13 mouse cellular contexts compared by ENCODE assay signal in the genomic region with DNA sequence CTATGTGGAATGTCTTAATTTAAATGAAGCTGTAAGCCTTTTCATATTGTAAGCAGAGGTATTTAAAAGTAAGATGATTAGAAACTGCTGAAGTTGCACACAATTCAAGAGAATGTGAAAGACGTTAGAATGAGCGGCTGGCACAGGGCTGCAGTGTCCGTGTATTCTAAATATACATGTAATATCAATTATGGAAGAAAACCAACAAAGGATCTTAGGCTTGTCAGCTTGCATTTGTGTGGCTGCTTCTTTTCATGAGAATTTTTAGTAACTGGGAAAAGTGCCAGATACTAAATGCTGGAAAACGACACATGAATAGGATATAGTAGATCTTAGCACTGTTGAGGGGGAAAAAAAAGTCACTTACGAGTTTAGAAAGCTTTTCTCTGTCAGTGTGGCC. TPM values are rescaled to one million over a fixed set of nuclear protein-coding genes. Genes with fewer than 3 reads are reported as not detected.
DNase-seq lines count a peak whose midpoint lies in the region; ATAC-seq and TF ChIP-seq lines count a peak whose summit lies in the region.
"Had no signal": no experiment of that assay in that cellular context is flagged by ENCODE, and none has a peak within 500 bp of the region (broad histone marks: within the 10 kb centered on the region; RNA-seq: fewer than 3 reads in every experiment).

No protein-coding gene starts in this region.

- H3K4me2 ChIP-seq in limb, embryonic 14.5 days (replicated peaks; ENCODE audit: low read depth, low read length, severe bottlenecking): no peak overlapping the region
- no peak overlapping the region for H3K4me2 ChIP-seq in forebrain, embryonic 13.5 days
- no peak overlapping the region for H3K4me2 ChIP-seq in kidney, embryonic 14.5 days (replicated peaks; ENCODE audit: low read depth, low read length)
- H3K4me2 ChIP-seq: liver, embryonic 12.5 days had no signal

- no peaks in the 10 kb centered on the region for H3K36me3 ChIP-seq in limb, embryonic 14.5 days (ENCODE audit: control insufficient read depth, insufficient read depth, low read length)
- H3K36me3 ChIP-seq in limb, embryonic 10.5 days: no peaks in the 10 kb centered on the region
- H3K36me3 ChIP-seq in forebrain, embryonic 13.5 days (ENCODE audit: poor library complexity, severe bottlenecking): no peaks in the 10 kb centered on the region
- H3K36me3 ChIP-seq in kidney, embryonic 14.5 days (ENCODE audit: control insufficient read depth, insufficient read depth, low read length): no peaks in the 10 kb centered on the region
- H3K36me3 ChIP-seq: liver, embryonic 12.5 days; neural tube, embryonic 15.5 days had no signal

- intact Hi-C loops in gastrocnemius, adult 2 months (cut with DNase I): loop anchor here (1.0 to 5.0 kb wide), 3 partner anchors 506 to 1087 kb away; no protein-coding TSS in a partner anchor
- intact Hi-C loops in gastrocnemius, postnatal 14 days (cut with DNase I; ENCODE audit: low total_unique reads): loop anchor here (5.0 to 10.0 kb wide), 2 partner anchors 826 to 1093 kb away; no protein-coding TSS in a partner anchor

- no peak for TF ChIP-seq POLR2A in limb, embryonic 14.5 days (IDR thresholded peaks at IDR 0.05; ENCODE audit: borderline replicate concordance, extremely low read depth, insufficient read depth, insufficient read length)

- no peak for ATAC-seq in limb, embryonic 14.5 days (ENCODE audit: low FRiP score, low read depth)
- peak; percentile 34 for ATAC-seq in forebrain, embryonic 13.5 days
- no peak for ATAC-seq in kidney, embryonic 14.5 days (ENCODE audit: low FRiP score, low TSS enrichment)
- ATAC-seq: liver, embryonic 12.5 days had no signal

- no peak overlapping the region for H3K4me3 ChIP-seq in gastrocnemius, adult 2 months
- no peak overlapping the region for H3K4me3 ChIP-seq in limb, embryonic 14.5 days (replicated peaks; ENCODE audit: low read length)
- H3K4me3 ChIP-seq in limb, embryonic 10.5 days: no peak overlapping the region
- H3K4me3 ChIP-seq in forebrain, embryonic 13.5 days: no peak overlapping the region
- H3K4me3 ChIP-seq in kidney, embryonic 14.5 days (ENCODE audit: low read length): no peak overlapping the region
- H3K4me3 ChIP-seq: liver, embryonic 12.5 days; megakaryocyte, embryonic 14.5 days; myocyte; neural tube, embryonic 15.5 days had no signal

- 0 out of 2 replicates have a peak, but pooled peaks cover 3% of the 10 kb centered on the region for H3K27me3 ChIP-seq in limb, embryonic 14.5 days (ENCODE audit: control insufficient read depth, insufficient read depth, low read length)
- no peaks in the 10 kb centered on the region for H3K27me3 ChIP-seq in limb, embryonic 10.5 days (ENCODE audit: low read depth, poor library complexity, severe bottlenecking)
- H3K27me3 ChIP-seq in forebrain, embryonic 13.5 days: no peaks in the 10 kb centered on the region
- no peaks in the 10 kb centered on the region for H3K27me3 ChIP-seq in kidney, embryonic 14.5 days (ENCODE audit: control insufficient read depth, insufficient read depth, low read length)
- H3K27me3 ChIP-seq: liver, embryonic 12.5 days; megakaryocyte, embryonic 14.5 days; neural tube, embryonic 15.5 days had no signal

- TF ChIP-seq CTCF in gastrocnemius, adult 2 months (IDR thresholded peaks at IDR 0.05): no peak

- no peak for DNase-seq in gastrocnemius, adult 2 months
- no peak for DNase-seq in gastrocnemius, postnatal 14 days
- DNase-seq in limb, embryonic 14.5 days (ENCODE audit: low spot score): peak; percentile 36
- no peak for DNase-seq in limb, embryonic 10.5 days (ENCODE audit: low spot score)
- DNase-seq in MN1 (ENCODE audit: low spot score): peak; percentile 10
- DNase-seq in kidney, postnatal 14 days: no peak
- DNase-seq: thymus, adult 18-20 months had no signal

- no peaks in the 10 kb centered on the region for H3K9me3 ChIP-seq in limb, embryonic 14.5 days (ENCODE audit: control insufficient read depth, low read length)
- H3K9me3 ChIP-seq in limb, embryonic 10.5 days (replicated peaks): no peaks in the 10 kb centered on the region
- no peaks in the 10 kb centered on the region for H3K9me3 ChIP-seq in forebrain, embryonic 13.5 days (replicated peaks)
- H3K9me3 ChIP-seq in kidney, embryonic 14.5 days (ENCODE audit: control insufficient read depth, low read length): no peaks in the 10 kb centered on the region
- H3K9me3 ChIP-seq: liver, embryonic 12.5 days; megakaryocyte, embryonic 14.5 days; neural tube, embryonic 15.5 days had no signal

- H3K4me1 ChIP-seq in limb, embryonic 14.5 days (ENCODE audit: control insufficient read depth, insufficient read depth, low read length): no peaks in the 10 kb centered on the region
- no peaks in the 10 kb centered on the region for H3K4me1 ChIP-seq in limb, embryonic 10.5 days
- H3K4me1 ChIP-seq in forebrain, embryonic 13.5 days: peaks cover 13% of the 10 kb centered on the region
- no peaks in the 10 kb centered on the region for H3K4me1 ChIP-seq in kidney, embryonic 14.5 days (ENCODE audit: control insufficient read depth, insufficient read depth, low read length)
- H3K4me1 ChIP-seq: liver, embryonic 12.5 days; megakaryocyte, embryonic 14.5 days had no signal

- H3K27ac ChIP-seq in gastrocnemius, adult 2 months: 0 out of 2 replicates have a peak overlapping the region, but pooled peaks have one; percentile 16
- H3K27ac ChIP-seq in limb, embryonic 14.5 days (replicated peaks; ENCODE audit: low read depth, low read length): no peak overlapping the region
- no peak overlapping the region for H3K27ac ChIP-seq in limb, embryonic 10.5 days
- no peak overlapping the region for H3K27ac ChIP-seq in forebrain, embryonic 13.5 days
- no peak overlapping the region for H3K27ac ChIP-seq in kidney, embryonic 14.5 days (ENCODE audit: low read depth, low read length)
- H3K27ac ChIP-seq: liver, embryonic 12.5 days; neural tube, embryonic 15.5 days had no signal

- 67% methylated on average over 5 of the region's 5 CpGs for WGBS in limb, embryonic 14.5 days
- 89% methylated on average over 5 of the region's 5 CpGs for WGBS in limb, embryonic 10.5 days
- 22% methylated on average over 5 of the region's 5 CpGs for WGBS in forebrain, embryonic 13.5 days
- 73% methylated on average over 5 of the region's 5 CpGs for WGBS in kidney, embryonic 14.5 days

- H3K9ac ChIP-seq in limb, embryonic 14.5 days (ENCODE audit: low read depth, low read length, severe bottlenecking): no peak overlapping the region
- no peak overlapping the region for H3K9ac ChIP-seq in forebrain, embryonic 13.5 days
- H3K9ac ChIP-seq in kidney, embryonic 14.5 days (ENCODE audit: low read depth, low read length): no peak overlapping the region
- H3K9ac ChIP-seq: liver, embryonic 12.5 days; neural tube, embryonic 15.5 days had no signal

RNA-seq across cellular contexts. Expression of a gene that starts 11.8 kb away (rescaled TPM):
- total RNA-seq in gastrocnemius, adult 2 months (2021): 10 to 100 TPM in 1 of 2 experiments, 1 to 10 TPM in 1; 5.7 to 10.4 TPM
- 10 to 100 TPM in 1 of 2 experiments, 1 to 10 TPM in 1; 8.1 to 13.8 TPM for total RNA-seq in gastrocnemius, postnatal 14 days (2021)
- polyA plus RNA-seq in limb, embryonic 14.5 days (2012; rRNA removed): 19.1 and 21.0 TPM in 2 replicates
- 12.7 and 12.9 TPM in 2 replicates for polyA plus RNA-seq in limb, embryonic 14.5 days (2014; fragmentation: Nextera tagmentation; extraction: Ambion mirVana)
- polyA plus RNA-seq in limb, embryonic 10.5 days (2016; fragmentation: Nextera tagmentation; extraction: Ambion mirVana): 4.5 and 5.8 TPM in 2 replicates
- polyA plus RNA-seq in forebrain, embryonic 13.5 days (2015; fragmentation: Nextera tagmentation; extraction: Ambion mirVana): 22.5 and 24.1 TPM in 2 replicates
- 8.3 and 11.8 TPM in 2 replicates for polyA plus RNA-seq in kidney, embryonic 14.5 days (2014; fragmentation: Nextera tagmentation; extraction: Ambion mirVana)

Comparison
In these comparisons a context has a peak if more than half of its experiments do, and no peak if none do; other contexts are left out.
1. DNase-seq: peak in limb, embryonic 14.5 days (single experiment) and MN1 (single experiment); none in gastrocnemius, adult 2 months (single experiment), gastrocnemius, postnatal 14 days (single experiment), limb, embryonic 10.5 days (single experiment) and kidney, postnatal 14 days (single experiment).